Mouse (Mus musculus): ENCODE results near the gene Tex101. TPM values are rescaled to one million over a fixed set of nuclear protein-coding genes. Genes with fewer than 3 reads are reported as not detected.

Tex101 gene
- polyA plus RNA-seq, 1 experiment from 2014 or later = not detected

GRCm38 (mm10) chr7:24659737-24660357 lies 16.6 kb downstream of the Tex101 start:
- Histone ChIP-seq H3K4me3 (no peak overlapping the region), H3K27ac (no peak overlapping the region)

DNA sequence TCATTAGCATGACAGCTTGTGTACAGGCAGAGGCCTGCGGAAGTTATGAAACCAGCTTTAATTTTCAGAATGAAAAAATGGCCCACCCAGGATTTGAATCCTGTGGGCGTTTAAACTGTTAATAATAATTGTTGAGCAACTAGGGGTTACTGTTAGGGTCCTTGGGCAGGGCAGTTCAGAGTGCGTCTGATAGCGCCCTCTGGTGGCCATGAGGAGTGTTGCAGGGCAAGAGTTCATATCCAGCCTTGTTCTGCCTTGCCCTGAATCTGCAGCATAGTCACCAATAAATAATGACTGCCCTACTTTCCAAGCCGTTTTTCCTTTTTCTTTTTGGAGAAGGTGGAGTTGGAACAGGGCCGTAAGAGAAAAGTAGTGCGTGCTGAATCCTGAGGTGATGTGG lies 22.8 kb downstream of the Tex101 start:
- Histone ChIP-seq H3K4me1 (no peaks in the 10 kb centered on the region), H3K27ac (no peak overlapping the region), H3K36me3 (replicated peaks) (no peaks in the 10 kb centered on the region), H3K27me3 (ENCODE audit: poor library complexity, severe bottlenecking) (no peaks in the 10 kb centered on the region), H3K4me3 (no peak overlapping the region), H3K9me3 (no peaks in the 10 kb centered on the region)
- 28% methylated on average over 7 of the region's 7 CpGs for WGBS
- peak; percentile 66 for DNase-seq (ENCODE audit: extremely low spot score, low spot score)

More at GRCm38 (mm10) chr7:24659737-24660357, 16.6 kb downstream of the Tex101 start:
- no peaks in the 10 kb centered on the region for H3K27me3 ChIP-seq (ENCODE audit: poor library complexity, severe bottlenecking)
- 83% methylated on average over 12 of the region's 12 CpGs for WGBS
- peaks cover 3% of the 10 kb centered on the region; the same call in 1 of the 2 replicates for H3K9me3 ChIP-seq
- DNase-seq (ENCODE audit: extremely low spot score, low spot score) = no peak
- no peaks in the 10 kb centered on the region for H3K36me3 ChIP-seq (replicated peaks)
- H3K4me1 ChIP-seq = peaks cover 5% of the 10 kb centered on the region

- H3K4me3 ChIP-seq = no peak overlapping the region
- no peaks in the 10 kb centered on the region for H3K9me3 ChIP-seq
- no peak for DNase-seq (ENCODE audit: extremely low spot score, low spot score)
- no peak overlapping the region for H3K27ac ChIP-seq
- no peaks in the 10 kb centered on the region for H3K4me1 ChIP-seq
- peaks cover 8% of the 10 kb centered on the region for H3K27me3 ChIP-seq (ENCODE audit: poor library complexity, severe bottlenecking)
- 83% methylated on average over 7 of the region's 7 CpGs for WGBS
- H3K36me3 ChIP-seq (replicated peaks) = no peaks in the 10 kb centered on the region
These were observed 30.0 kb downstream of the Tex101 start for GRCm38 (mm10) chr7:24646486-24646885.

DNA sequence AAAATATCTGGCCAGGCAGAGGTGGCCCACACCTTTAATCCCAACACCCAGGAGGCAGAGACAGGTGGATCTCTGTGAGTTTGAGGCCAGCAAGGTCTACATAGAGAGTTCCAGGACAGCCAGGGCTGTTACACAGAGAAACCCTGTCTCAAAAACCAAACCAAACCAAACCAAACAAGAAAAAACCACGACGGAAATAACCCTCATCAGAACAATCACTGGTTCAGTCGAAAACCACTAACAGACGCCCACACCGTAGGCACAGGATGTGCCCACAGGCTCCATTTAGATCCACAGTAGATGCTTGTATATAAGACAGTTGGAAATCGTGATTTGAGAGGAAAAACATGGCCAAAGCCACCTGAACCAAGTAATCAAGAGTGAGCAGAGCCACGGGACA lies 31.5 kb downstream of the Tex101 start:
- H3K27me3 ChIP-seq (ENCODE audit: poor library complexity, severe bottlenecking) = peaks cover 23% of the 10 kb centered on the region
- no peak for DNase-seq (ENCODE audit: extremely low spot score, low spot score)
- no peaks in the 10 kb centered on the region for H3K9me3 ChIP-seq
- no peaks in the 10 kb centered on the region for H3K4me1 ChIP-seq
- WGBS = 76% methylated on average over 7 of the region's 7 CpGs
- H3K27ac ChIP-seq = no peak overlapping the region
- H3K36me3 ChIP-seq (replicated peaks) = no peaks in the 10 kb centered on the region
- H3K4me3 ChIP-seq = no peak overlapping the region

DNA sequence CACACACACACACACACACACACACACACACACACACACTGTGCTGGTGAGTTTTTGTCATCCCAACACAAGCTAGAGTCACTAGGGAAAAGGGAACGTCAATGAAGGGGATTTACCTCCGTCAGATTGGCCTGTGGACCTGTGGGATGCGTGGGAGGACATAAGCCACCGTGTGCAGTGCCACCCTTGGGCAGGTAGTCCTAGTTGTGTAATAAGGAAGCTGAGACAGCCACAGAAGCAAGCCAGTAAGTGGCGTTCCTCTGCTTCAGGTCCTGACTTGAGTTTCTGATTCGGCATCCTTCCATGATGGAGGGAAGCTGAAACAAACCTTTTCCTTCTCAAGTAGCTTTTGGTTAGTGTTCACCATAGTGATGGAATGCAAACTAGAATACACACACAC lies 32.0 kb downstream of the Tex101 start:
- H3K4me1 ChIP-seq = no peaks in the 10 kb centered on the region
- H3K27ac ChIP-seq = no peak overlapping the region
- H3K4me3 ChIP-seq = no peak overlapping the region
- H3K27me3 ChIP-seq (ENCODE audit: poor library complexity, severe bottlenecking) = peaks cover 28% of the 10 kb centered on the region
- no peak for DNase-seq (ENCODE audit: extremely low spot score, low spot score)
- no peaks in the 10 kb centered on the region for H3K9me3 ChIP-seq
- 84% methylated on average over 6 of the region's 6 CpGs for WGBS
- no peaks in the 10 kb centered on the region for H3K36me3 ChIP-seq (replicated peaks)

DNA sequence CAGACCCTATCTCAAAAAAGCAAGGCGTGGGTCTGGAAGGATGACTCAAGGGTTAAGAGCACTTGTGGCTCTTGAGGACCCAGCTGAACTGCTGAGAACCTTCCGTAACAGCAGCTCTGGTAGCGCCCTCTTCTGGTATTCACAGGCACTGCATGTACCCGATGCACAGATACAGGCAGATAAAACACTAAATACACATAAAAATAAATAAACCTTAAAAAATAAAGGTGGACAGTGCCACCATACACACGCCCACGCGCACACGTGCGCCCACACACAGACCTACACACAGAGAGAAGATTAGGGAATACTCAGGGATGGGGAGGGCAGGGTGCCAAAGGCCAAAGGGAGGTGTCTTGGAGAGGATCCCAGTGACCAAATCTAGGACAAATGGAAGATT lies 34.0 kb downstream of the Tex101 start:
- Histone ChIP-seq H3K36me3 (replicated peaks) (no peaks in the 10 kb centered on the region), H3K27me3 (ENCODE audit: poor library complexity, severe bottlenecking) (peaks cover 48% of the 10 kb centered on the region), H3K9me3 (no peaks in the 10 kb centered on the region), H3K4me3 (no peak overlapping the region), H3K27ac (no peak overlapping the region), H3K4me1 (peaks cover 14% of the 10 kb centered on the region)
- 10% methylated on average over 9 of the region's 9 CpGs for WGBS
- DNase-seq (ENCODE audit: extremely low spot score, low spot score) = peak; percentile 68

GRCm38 (mm10) chr7:24640450-24640849 lies 36.0 kb downstream of the Tex101 start:
- peaks cover 69% of the 10 kb centered on the region for H3K27me3 ChIP-seq (ENCODE audit: poor library complexity, severe bottlenecking)
- peaks cover 28% of the 10 kb centered on the region for H3K4me1 ChIP-seq
- no peaks in the 10 kb centered on the region for H3K9me3 ChIP-seq
- H3K36me3 ChIP-seq (replicated peaks) = no peaks in the 10 kb centered on the region
- WGBS = 70% methylated on average over 13 of the region's 13 CpGs
- no peak for DNase-seq (ENCODE audit: extremely low spot score, low spot score)
- H3K4me3 ChIP-seq = no peak overlapping the region
- no peak overlapping the region for H3K27ac ChIP-seq

- H3K36me3 ChIP-seq (replicated peaks) = no peaks in the 10 kb centered on the region
- peaks cover 28% of the 10 kb centered on the region for H3K4me1 ChIP-seq
- H3K9me3 ChIP-seq = no peaks in the 10 kb centered on the region
- H3K4me3 ChIP-seq = peak overlapping the region; percentile 49
- H3K27me3 ChIP-seq (ENCODE audit: poor library complexity, severe bottlenecking) = peaks cover 76% of the 10 kb centered on the region
- no peak overlapping the region for H3K27ac ChIP-seq
- 3% methylated on average over 35 of the region's 35 CpGs for WGBS
- DNase-seq (ENCODE audit: extremely low spot score, low spot score) = no peak
These were observed 38.2 kb downstream of the Tex101 start for GRCm38 (mm10) chr7:24638026-24638856.

GRCm38 (mm10) chr7:24637046-24637445 lies 39.4 kb downstream of the Tex101 start:
- H3K4me3 ChIP-seq = peak overlapping the region; percentile 49
- H3K36me3 ChIP-seq (replicated peaks) = no peaks in the 10 kb centered on the region
- H3K27me3 ChIP-seq (ENCODE audit: poor library complexity, severe bottlenecking) = peaks cover 73% of the 10 kb centered on the region
- H3K4me1 ChIP-seq = peaks cover 28% of the 10 kb centered on the region
- no peaks in the 10 kb centered on the region for H3K9me3 ChIP-seq
- H3K27ac ChIP-seq = no peak overlapping the region
- 2% methylated on average over 18 of the region's 18 CpGs for WGBS
- no peak for DNase-seq (ENCODE audit: extremely low spot score, low spot score)

- no peak within 1 kb of the TSS for H3K27ac ChIP-seq
- WGBS = 13% methylated on average over 15 of the region's 15 CpGs
- no peaks in the 10 kb centered on the region for H3K36me3 ChIP-seq (replicated peaks)
- H3K27me3 ChIP-seq (ENCODE audit: poor library complexity, severe bottlenecking) = peaks cover 65% of the 10 kb centered on the region
- peaks cover 28% of the 10 kb centered on the region for H3K4me1 ChIP-seq
- DNase-seq (ENCODE audit: extremely low spot score, low spot score) = no peak
- H3K9me3 ChIP-seq = no peaks in the 10 kb centered on the region
- H3K4me3 ChIP-seq = peak within 1 kb of the TSS; percentile 49
These were observed 40.2 kb downstream of the Tex101 start, which contains the start of gene Lypd3 for GRCm38 (mm10) chr7:24636264-24636663. Lypd3 (plus strand) TSS chr7:24636550.

DNA sequence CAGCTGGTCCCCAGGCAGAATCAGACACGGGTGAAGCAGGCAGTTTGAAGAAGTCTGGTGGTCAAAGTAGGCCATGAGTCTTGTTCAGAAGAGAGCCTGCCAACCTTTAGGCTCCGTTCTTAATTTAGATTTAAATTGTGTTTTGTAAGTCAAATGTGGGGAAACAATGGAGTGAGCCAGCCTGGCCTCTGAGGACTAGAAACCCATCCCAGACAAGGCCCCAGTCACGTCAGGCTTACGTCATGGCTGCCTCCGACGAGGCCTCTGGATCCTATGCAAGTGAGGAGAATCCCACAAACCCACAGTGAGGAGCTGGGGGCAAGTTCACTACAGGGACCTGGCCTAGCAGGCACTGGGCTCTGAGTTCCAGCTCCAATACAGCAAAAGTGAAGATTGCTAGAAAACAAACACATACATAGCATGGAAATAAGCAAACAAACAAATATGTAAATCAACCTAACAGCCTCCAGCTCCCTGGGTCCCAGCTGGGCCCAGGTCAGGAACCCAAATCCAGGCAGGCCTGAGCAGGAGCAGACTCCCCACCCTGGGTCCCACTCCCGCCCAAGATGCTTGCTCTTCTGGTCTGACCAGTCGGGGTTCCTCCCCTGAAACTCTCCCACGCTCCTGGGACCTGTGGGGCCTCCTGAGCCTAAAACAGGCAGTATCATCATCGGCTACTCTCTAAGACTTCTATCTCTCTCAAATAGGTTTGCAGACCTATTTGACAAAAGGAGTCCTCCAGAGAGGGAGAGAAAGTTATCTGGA lies 46.2 kb downstream of the Tex101 start:
- H3K36me3 ChIP-seq (replicated peaks) = no peaks in the 10 kb centered on the region
- DNase-seq (ENCODE audit: extremely low spot score, low spot score) = no peak
- H3K9me3 ChIP-seq = no peaks in the 10 kb centered on the region
- peaks cover 28% of the 10 kb centered on the region for H3K4me1 ChIP-seq
- H3K27me3 ChIP-seq (ENCODE audit: poor library complexity, severe bottlenecking) = peaks cover 29% of the 10 kb centered on the region
- no peak overlapping the region for H3K4me3 ChIP-seq
- WGBS = 74% methylated on average over 10 of the region's 10 CpGs
- no peak overlapping the region for H3K27ac ChIP-seq

GRCm38 (mm10) chr7:24629672-24630071 lies 46.8 kb downstream of the Tex101 start:
- H3K27me3 ChIP-seq (ENCODE audit: poor library complexity, severe bottlenecking) = peaks cover 27% of the 10 kb centered on the region
- no peak overlapping the region for H3K4me3 ChIP-seq
- no peaks in the 10 kb centered on the region for H3K36me3 ChIP-seq (replicated peaks)
- DNase-seq (ENCODE audit: extremely low spot score, low spot score) = no peak
- WGBS = 74% methylated on average over 4 of the region's 4 CpGs
- H3K9me3 ChIP-seq = no peaks in the 10 kb centered on the region
- peaks cover 28% of the 10 kb centered on the region for H3K4me1 ChIP-seq
- no peak overlapping the region for H3K27ac ChIP-seq
